Mouse (Mus musculus) macrophage (primary cell): ENCODE data around the gene Rab4a. TPM values are rescaled to one million over a fixed set of nuclear protein-coding genes. Genes with fewer than 3 reads are reported as not detected.
A peak's percentile ranks its signal among the peaks of the same experiment; 100 is the strongest.

Experiments used
- H3K27ac ChIP-seq: fragments of 350-480 bp; formaldehyde crosslinking; 2 replicates; pipeline ENCODE4 v1.9.0; 2021
- H3K36me3 ChIP-seq: fragments of 350-480 bp; formaldehyde crosslinking; 2 replicates; pipeline ENCODE4 v1.9.0; 2021; ENCODE audit errors: inconsistent target
- H3K4me3 ChIP-seq: fragments of 350-480 bp; formaldehyde crosslinking; 2 replicates; pipeline ENCODE4 v1.9.0; 2021; ENCODE audit errors: inconsistent target
- H3K79me2 ChIP-seq: fragments of 350-480 bp; formaldehyde crosslinking; 2 replicates; pipeline ENCODE4 v1.9.0; 2021; ENCODE audit errors: inconsistent target
- WGBS: methylation state at CpG from one replicate; pipeline ENCODE4 v1.1.7; 2026; ENCODE audit warnings: inconsistent platforms; ENCODE audit not compliant: missing documents; 5-methylcytosine and 5-hydroxymethylcytosine counted together
- polyA plus RNA-seq: library from polyadenylated mRNA; stranded (reverse); fragments of 250-400 nt; gene quantifications from 3 replicates; pipeline ENCODE4 v1.2.4, GENCODE M21; 2018; ENCODE audit warnings: inconsistent platforms

The Rab4a gene
- polyA plus RNA-seq, 1 experiment from 2014 or later: 5.6 TPM

DNA sequence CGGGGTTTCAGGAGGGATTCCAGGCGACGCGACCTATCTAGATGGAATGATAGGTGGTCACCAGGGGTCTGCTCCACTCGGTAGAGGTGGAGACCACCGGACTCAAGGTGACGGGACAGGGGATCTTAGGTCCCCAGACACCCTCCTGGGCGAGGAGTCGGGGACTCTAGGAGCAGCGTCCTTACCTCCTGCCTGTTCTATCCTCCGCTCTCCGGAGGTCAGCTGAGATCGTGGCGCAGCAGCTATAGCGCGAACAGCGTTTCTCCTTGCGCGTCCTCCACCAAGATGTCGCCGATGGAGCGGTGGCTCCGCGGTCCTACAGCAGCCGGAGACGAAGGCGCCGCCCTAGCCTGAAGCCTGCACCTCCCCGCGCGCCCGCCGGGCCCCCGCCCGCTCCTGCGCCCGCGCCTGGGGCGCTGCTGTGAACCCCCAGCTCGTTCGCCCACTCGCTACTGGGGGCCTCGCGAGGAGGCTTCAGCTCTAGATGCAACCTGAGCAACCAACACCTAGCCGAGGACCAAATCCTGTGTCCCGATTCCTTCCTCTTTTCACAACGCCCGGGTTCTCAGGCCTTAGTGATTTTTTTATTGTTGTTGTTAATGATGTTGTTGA is 54.0 kb downstream of the Rab4a start, which contains the start of gene Ccsap:
Gene Ccsap, minus strand, starts transcription at position 562 of the 612 bp plus-strand sequence.
- Histone ChIP-seq H3K4me3 (peak within 1 kb of the TSS; percentile 79), H3K27ac (peak within 1 kb of the TSS; percentile 35; the same call in 1 of the 2 replicates), H3K36me3 (no peaks in the 10 kb centered on the region), H3K79me2 (peaks cover 41% of the 10 kb centered on the region)
- WGBS: 2% methylated on average over 43 of the region's 48 CpGs

- no peak overlapping the region for H3K27ac ChIP-seq
- peaks cover 35% of the 10 kb centered on the region for H3K79me2 ChIP-seq
- H3K36me3 ChIP-seq: no peaks in the 10 kb centered on the region
- H3K4me3 ChIP-seq: no peak overlapping the region; the same call in 1 of the 2 replicates
- WGBS: 62% methylated on average over 4 of the region's 4 CpGs
These were observed 54.6 kb downstream of the Rab4a start for GRCm38 (mm10) chr8:123860386-123860785.

GRCm38 (mm10) chr8:123865786-123866185 is 60.0 kb downstream of the Rab4a start:
- no peak overlapping the region for H3K27ac ChIP-seq
- no peaks in the 10 kb centered on the region for H3K36me3 ChIP-seq
- WGBS: 84% methylated on average over 7 of the region's 7 CpGs

GRCm38 (mm10) chr8:123866971-123867370 is 61.2 kb downstream of the Rab4a start:
- H3K36me3 ChIP-seq: no peaks in the 10 kb centered on the region
- H3K4me3 ChIP-seq: no peak overlapping the region
- no peak overlapping the region for H3K27ac ChIP-seq
- 66% methylated on average over 5 of the region's 5 CpGs for WGBS
- no peaks in the 10 kb centered on the region for H3K79me2 ChIP-seq

More at GRCm38 (mm10) chr8:123865786-123866185, 60.0 kb downstream of the Rab4a start:
- H3K79me2 ChIP-seq: no peaks in the 10 kb centered on the region
- no peak overlapping the region for H3K4me3 ChIP-seq

DNA sequence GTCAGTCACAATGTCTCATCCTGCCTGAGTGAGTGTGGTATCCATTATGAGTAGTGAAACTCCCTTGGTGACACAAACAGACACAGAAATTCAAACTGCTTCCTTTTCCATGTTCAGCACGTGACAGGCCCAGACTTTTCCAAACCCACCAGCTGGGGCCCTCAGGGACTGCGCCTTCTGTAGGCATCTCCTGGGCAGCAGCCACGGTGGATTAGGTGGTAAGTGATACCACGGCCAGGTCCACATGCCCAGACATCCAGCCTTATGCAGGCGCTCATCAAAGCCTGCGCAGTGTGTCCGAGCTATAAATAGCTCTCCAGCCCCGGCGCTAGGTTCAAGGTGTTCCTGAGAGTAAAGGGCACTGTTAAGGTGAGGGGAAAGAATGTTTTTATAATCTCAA is 66.3 kb downstream of the Rab4a start:
- no peaks in the 10 kb centered on the region for H3K79me2 ChIP-seq
- no peak overlapping the region for H3K27ac ChIP-seq
- no peak overlapping the region for H3K4me3 ChIP-seq
- WGBS: 82% methylated on average over 9 of the region's 9 CpGs
- H3K36me3 ChIP-seq: no peaks in the 10 kb centered on the region

- Histone ChIP-seq H3K79me2 (no peaks in the 10 kb centered on the region), H3K36me3 (no peaks in the 10 kb centered on the region), H3K27ac (no peak overlapping the region), H3K4me3 (no peak overlapping the region)
- 78% methylated on average over 6 of the region's 6 CpGs for WGBS
These were observed 67.6 kb downstream of the Rab4a start for GRCm38 (mm10) chr8:123873364-123873763.

GRCm38 (mm10) chr8:123874324-123874723 is 68.5 kb downstream of the Rab4a start:
- 90% methylated on average over 11 of the region's 11 CpGs for WGBS
- H3K27ac ChIP-seq: no peak overlapping the region
- no peak overlapping the region for H3K4me3 ChIP-seq
- no peaks in the 10 kb centered on the region for H3K79me2 ChIP-seq
- H3K36me3 ChIP-seq: no peaks in the 10 kb centered on the region

DNA sequence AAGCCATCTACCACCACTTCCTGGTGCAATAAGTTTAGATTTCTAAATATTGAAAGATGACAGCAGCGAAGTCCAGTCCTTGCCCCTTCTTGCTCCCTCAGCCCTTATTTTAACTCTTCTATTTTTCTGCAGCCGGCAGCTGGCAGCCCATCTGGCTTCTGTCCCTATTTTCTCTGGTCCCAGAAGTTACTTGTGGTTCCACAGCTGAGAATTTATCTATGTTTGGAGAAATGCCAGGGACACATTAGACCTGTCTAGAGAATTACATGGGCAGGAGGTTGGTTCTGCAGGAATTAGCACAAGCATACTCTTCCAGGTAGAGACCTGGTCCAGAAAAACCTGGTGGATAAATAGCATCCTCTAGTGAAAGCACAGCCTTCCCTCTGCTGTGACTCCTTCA is 72.1 kb downstream of the Rab4a start:
- Histone ChIP-seq H3K27ac (peak overlapping the region; percentile 30), H3K4me3 (no peak overlapping the region), H3K36me3 (no peaks in the 10 kb centered on the region), H3K79me2 (no peaks in the 10 kb centered on the region)
- WGBS: 91% methylated on average over 1 of the region's 2 CpGs

GRCm38 (mm10) chr8:123880271-123880670 is 74.5 kb downstream of the Rab4a start:
- Histone ChIP-seq H3K79me2 (no peaks in the 10 kb centered on the region), H3K27ac (peak overlapping the region; percentile 99), H3K4me3 (no peak overlapping the region), H3K36me3 (no peaks in the 10 kb centered on the region)
- 57% methylated on average over 9 of the region's 10 CpGs for WGBS

DNA sequence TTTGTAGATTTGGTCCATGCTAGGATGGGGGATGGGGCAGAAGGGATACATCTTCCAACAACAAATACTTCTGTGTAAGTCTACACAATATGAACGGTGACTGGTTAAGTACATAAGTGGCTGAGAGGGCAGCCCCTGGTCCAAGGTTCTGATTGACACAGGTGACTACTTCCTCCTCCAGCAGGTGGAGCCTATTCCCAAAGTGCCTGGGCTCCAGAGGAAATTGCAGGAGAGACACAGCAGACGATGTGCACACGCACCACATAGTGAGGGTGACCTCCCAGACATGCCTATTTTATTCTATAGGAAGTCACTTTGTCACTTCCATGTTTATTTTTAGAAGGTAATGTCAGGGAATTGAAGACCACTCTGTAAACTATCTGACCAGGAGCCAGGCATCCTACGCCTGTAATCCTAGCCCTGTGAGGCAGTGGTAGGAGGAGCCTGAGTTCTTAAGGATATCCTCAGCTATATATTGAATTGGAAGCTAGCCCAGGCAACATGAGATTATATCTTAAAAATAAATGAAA is 75.1 kb downstream of the Rab4a start:
- Histone ChIP-seq H3K27ac (peak overlapping the region; percentile 99), H3K36me3 (no peaks in the 10 kb centered on the region), H3K4me3 (no peak overlapping the region), H3K79me2 (no peaks in the 10 kb centered on the region)
- WGBS: 88% methylated on average over 4 of the region's 4 CpGs

DNA sequence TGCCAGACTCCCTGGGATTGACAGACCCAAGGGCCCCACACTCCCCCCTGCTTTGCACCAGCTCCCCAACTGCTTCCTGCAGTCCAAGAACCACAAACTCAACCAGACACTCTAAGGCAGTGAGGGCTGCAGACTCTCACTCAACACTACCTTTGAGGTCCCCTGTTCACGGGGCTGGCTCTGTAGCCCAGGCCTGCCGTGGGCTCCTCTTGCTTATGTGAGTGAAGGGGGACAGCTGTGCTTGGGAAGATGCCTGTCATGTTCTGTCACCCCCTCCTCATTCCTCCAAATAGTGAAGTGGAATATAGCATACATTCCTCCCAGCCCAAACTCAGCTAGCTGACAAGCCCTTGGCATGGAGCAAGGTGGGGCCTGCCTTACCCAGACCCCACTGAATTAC is 76.6 kb downstream of the Rab4a start:
- Histone ChIP-seq H3K79me2 (no peaks in the 10 kb centered on the region), H3K27ac (peak overlapping the region; percentile 99), H3K4me3 (no peak overlapping the region), H3K36me3 (no peaks in the 10 kb centered on the region)
- 39% methylated on average over 2 of the region's 2 CpGs for WGBS

GRCm38 (mm10) chr8:123883094-123883493 is 77.3 kb downstream of the Rab4a start:
- WGBS: 92% methylated on average over 4 of the region's 4 CpGs
- Histone ChIP-seq H3K79me2 (no peaks in the 10 kb centered on the region), H3K4me3 (no peak overlapping the region), H3K27ac (peak overlapping the region; percentile 99), H3K36me3 (no peaks in the 10 kb centered on the region)

Other genes with a start within 250 kb of the Rab4a start
- gene Rhou, start 152.1 kb upstream of the Rab4a start, polyA plus RNA-seq: 1.3 to 2.2 TPM (median 1.3 TPM) in 3 replicates
- gene Ccsap, start 54.2 kb downstream of the Rab4a start, polyA plus RNA-seq: 2.6 to 6.1 TPM (median 3.2 TPM) in 3 replicates
- gene Acta1, start 88.8 kb downstream of the Rab4a start, polyA plus RNA-seq: not detected in 3 replicates
- 7.0 to 14.0 TPM (median 8.7 TPM) in 3 replicates for gene Nup133, start 143.3 kb downstream of the Rab4a start, polyA plus RNA-seq
- gene Abcb10, start 177.1 kb downstream of the Rab4a start, polyA plus RNA-seq: 3.5 to 8.4 TPM (median 5.8 TPM) in 3 replicates
- gene Taf5l, start 215.4 kb downstream of the Rab4a start, polyA plus RNA-seq: 10.7 to 14.1 TPM (median 13.4 TPM) in 3 replicates
- gene Urb2, start 215.5 kb downstream of the Rab4a start, polyA plus RNA-seq: 3.8 to 8.5 TPM (median 3.8 TPM) in 3 replicates